Mouse (Mus musculus): ENCODE measurements around the gene Map2k1. TPM values are rescaled to one million over a fixed set of nuclear protein-coding genes. Genes with fewer than 3 reads are reported as not detected.
"Not testable (repeated sequence)": the region's sequence is repeated elsewhere in the genome, so short reads cannot be mapped to it uniquely, and the experiment has no call there.

Map2k1 gene
- polyA plus RNA-seq, 1 experiment: 126 TPM

DNA sequence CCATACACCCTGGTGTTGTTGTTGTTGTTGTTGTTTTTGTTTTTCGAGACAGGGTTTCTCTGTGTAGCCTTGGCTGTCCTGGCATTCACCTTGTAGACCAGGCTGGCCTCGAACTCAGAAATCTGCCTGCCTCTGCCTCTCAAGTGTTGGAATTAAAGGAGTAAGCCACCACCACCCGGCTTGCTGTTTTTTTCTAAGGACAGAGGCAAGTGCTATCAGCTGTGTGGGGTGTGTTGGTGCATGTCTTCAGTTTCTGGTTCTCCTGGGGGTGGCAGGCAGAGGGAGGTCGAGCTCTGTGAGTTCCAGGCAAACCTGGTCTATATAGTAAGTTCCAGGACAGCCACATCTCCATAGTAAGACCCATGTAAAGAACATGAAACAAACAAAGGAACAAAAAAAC, 20.9 kb upstream of the Map2k1 start:
- 77% methylated on average over 4 of the region's 4 CpGs for WGBS
- Histone ChIP-seq H3K27ac (ENCODE audit: insufficient read depth, low read depth, low read length) (no peak overlapping the region), H3K4me3 (ENCODE audit: insufficient read depth, low read depth, low read length) (no peak overlapping the region), H3K4me1 (ENCODE audit: control insufficient read depth, insufficient read depth, low read length) (no peaks in the 10 kb centered on the region)
- TF ChIP-seq CTCF (IDR thresholded peaks at IDR 0.05; ENCODE audit: insufficient read depth, low read depth, low read length) (no peak), POLR2A (IDR thresholded peaks at IDR 0.05; ENCODE audit: insufficient read depth, low read depth, low read length) (no peak)

DNA sequence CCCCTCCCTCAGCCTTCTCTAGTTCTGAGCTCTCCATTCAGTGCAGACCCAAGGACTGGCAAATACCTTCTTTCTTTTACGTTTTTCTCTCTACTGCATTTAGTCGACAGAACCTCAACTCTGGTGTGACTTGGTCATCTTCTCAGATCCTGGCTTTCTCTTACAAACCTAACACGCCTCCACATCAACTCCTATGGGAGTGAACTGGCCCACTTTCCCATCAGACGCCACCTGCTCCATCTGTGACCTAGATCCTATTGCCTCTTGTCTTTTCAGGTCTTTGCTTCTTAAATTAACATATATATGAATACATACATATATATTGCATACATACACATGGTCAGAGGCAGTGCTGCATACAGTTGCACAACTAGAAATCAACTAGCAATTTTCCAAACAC, 20.3 kb upstream of the Map2k1 start:
- H3K4me1 ChIP-seq (ENCODE audit: control insufficient read depth, insufficient read depth, low read length): no peaks in the 10 kb centered on the region
- no peak for TF ChIP-seq POLR2A (IDR thresholded peaks at IDR 0.05; ENCODE audit: insufficient read depth, low read depth, low read length)
- no peak for TF ChIP-seq CTCF (IDR thresholded peaks at IDR 0.05; ENCODE audit: insufficient read depth, low read depth, low read length)
- 58% methylated on average over 4 of the region's 4 CpGs for WGBS
- no peak overlapping the region for H3K4me3 ChIP-seq (ENCODE audit: insufficient read depth, low read depth, low read length)
- no peak overlapping the region for H3K27ac ChIP-seq (ENCODE audit: insufficient read depth, low read depth, low read length)

DNA sequence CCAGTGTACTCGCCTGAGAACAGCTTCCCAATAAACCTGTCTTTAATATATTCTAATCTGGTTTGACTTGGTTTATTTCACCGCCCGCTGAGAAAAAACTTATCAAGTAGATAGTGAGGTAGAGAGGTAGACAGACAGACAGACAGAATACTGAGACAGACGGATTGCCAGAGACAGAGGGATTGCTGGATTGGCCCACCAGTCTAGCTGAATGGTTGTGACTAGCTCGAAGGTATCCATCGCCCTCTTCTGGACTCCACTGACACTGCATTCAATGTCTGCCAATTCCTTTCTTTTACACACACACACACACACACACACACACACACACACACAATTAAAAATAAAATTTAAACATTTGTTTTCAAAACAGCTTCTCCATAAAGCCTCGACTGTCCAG, 19.2 kb upstream of the Map2k1 start:
- TF ChIP-seq POLR2A (IDR thresholded peaks at IDR 0.05; ENCODE audit: insufficient read depth, low read depth, low read length) (no peak), CTCF (IDR thresholded peaks at IDR 0.05; ENCODE audit: insufficient read depth, low read depth, low read length) (no peak)
- Histone ChIP-seq H3K4me1 (ENCODE audit: control insufficient read depth, insufficient read depth, low read length) (no peaks in the 10 kb centered on the region), H3K27ac (ENCODE audit: insufficient read depth, low read depth, low read length) (no peak overlapping the region), H3K4me3 (ENCODE audit: insufficient read depth, low read depth, low read length) (no peak overlapping the region)
- WGBS: 40% methylated on average over 7 of the region's 7 CpGs

DNA sequence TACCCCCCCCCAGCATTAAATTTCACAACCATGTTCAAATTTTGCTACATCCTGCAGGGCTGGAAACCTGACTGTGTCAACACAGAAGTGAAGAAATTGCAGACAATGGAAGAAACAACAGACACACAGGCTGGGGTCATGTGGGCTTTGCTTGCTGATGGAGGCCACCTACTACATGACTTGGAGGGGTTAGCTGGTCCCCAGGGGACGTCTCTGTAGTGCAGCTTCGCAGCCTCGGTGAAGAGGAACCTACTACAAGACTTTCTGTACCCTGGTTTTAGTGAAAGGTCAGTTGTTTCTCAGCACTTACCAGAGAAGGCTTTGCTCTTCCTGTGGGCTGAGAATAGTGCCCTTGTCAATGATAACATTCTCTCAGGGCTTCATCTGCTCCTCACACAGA, 17.8 kb upstream of the Map2k1 start:
- TF ChIP-seq POLR2A (IDR thresholded peaks at IDR 0.05; ENCODE audit: insufficient read depth, low read depth, low read length) (no peak), CTCF (IDR thresholded peaks at IDR 0.05; ENCODE audit: insufficient read depth, low read depth, low read length) (no peak)
- 73% methylated on average over 3 of the region's 3 CpGs for WGBS
- H3K27ac ChIP-seq (ENCODE audit: insufficient read depth, low read depth, low read length): no peak overlapping the region
- no peaks in the 10 kb centered on the region for H3K4me1 ChIP-seq (ENCODE audit: control insufficient read depth, insufficient read depth, low read length)
- no peak overlapping the region for H3K4me3 ChIP-seq (ENCODE audit: insufficient read depth, low read depth, low read length)

DNA sequence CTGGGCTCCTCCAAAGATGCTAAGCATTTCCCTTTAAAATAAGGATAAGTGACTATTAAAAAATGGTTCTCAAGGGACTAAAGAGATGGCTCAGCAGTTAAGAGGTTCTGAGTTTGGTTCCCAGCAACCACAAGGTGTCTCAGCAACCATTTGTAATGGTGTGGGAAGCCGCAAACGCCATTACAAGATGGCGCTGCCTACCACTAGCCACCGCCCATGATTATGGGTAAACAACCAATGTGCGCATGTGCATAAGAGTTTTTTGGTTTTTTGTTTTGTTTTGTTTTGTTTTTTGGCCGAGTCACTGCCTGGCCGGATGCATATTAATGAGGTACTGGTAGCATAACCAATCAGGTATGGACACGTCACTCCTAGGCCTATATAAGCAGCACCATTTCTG, 15.4 kb upstream of the Map2k1 start:
- 93% methylated on average over 8 of the region's 8 CpGs for WGBS
- not testable (repeated sequence) for H3K4me3 ChIP-seq (ENCODE audit: insufficient read depth, low read depth, low read length)

DNA sequence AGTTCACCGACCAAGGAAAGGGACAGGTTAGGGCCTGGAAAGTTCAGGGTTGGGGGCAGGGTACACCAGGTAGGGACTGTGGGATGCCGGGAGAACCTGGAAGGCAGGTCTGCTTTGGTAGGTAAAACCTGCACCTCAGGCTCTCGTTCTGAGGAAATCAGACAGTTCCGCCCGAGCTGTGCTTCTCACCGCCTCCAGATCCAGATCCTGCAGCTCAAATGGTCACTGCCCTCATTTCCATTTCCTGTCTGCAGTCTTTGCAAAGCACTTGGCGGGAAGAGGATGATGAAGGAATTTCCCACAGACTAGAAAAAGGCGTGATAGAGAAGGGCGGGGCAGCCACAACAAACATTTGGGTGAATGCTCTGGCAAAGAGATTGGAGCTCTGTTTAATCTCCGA, 14.8 kb upstream of the Map2k1 start:
- Histone ChIP-seq H3K27ac (ENCODE audit: insufficient read depth, low read depth, low read length) (no peak overlapping the region), H3K4me1 (ENCODE audit: control insufficient read depth, insufficient read depth, low read length) (no peaks in the 10 kb centered on the region), H3K4me3 (ENCODE audit: insufficient read depth, low read depth, low read length) (no peak overlapping the region)
- TF ChIP-seq CTCF (IDR thresholded peaks at IDR 0.05; ENCODE audit: insufficient read depth, low read depth, low read length): no peak
- no peak for TF ChIP-seq POLR2A (IDR thresholded peaks at IDR 0.05; ENCODE audit: insufficient read depth, low read depth, low read length)
- 85% methylated on average over 10 of the region's 10 CpGs for WGBS

More for the DNA sequence above, 15.4 kb upstream of the Map2k1 start:
- H3K4me1 ChIP-seq (ENCODE audit: control insufficient read depth, insufficient read depth, low read length); H3K27ac ChIP-seq (ENCODE audit: insufficient read depth, low read depth, low read length): not testable (repeated sequence)

DNA sequence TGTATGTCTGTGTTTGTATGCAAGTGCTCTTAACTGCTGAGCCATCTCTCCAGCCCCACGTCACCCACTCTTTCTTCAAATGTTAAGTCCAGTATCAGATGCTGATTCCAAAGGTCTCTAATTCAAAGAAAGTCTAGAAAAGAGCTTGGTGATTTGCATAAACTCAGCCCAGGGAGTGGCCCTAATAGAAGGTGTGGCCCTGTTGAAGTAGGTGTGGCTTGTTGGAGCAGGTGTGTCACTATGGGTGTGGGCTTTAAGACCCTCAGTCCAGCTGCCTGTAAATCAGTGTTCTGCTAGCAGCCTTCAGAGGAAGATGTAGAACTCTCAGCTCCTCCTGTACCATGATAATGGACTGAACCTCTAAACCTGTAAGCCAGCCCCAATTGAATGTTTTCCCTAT, 13.8 kb upstream of the Map2k1 start:
- H3K4me3 ChIP-seq (ENCODE audit: insufficient read depth, low read depth, low read length): no peak overlapping the region
- TF ChIP-seq POLR2A (IDR thresholded peaks at IDR 0.05; ENCODE audit: insufficient read depth, low read depth, low read length) (no peak), CTCF (IDR thresholded peaks at IDR 0.05; ENCODE audit: insufficient read depth, low read depth, low read length) (no peak)
- WGBS: 82% methylated on average over 1 of the region's 1 CpGs
- H3K27ac ChIP-seq (ENCODE audit: insufficient read depth, low read depth, low read length): no peak overlapping the region
- no peaks in the 10 kb centered on the region for H3K4me1 ChIP-seq (ENCODE audit: control insufficient read depth, insufficient read depth, low read length)

DNA sequence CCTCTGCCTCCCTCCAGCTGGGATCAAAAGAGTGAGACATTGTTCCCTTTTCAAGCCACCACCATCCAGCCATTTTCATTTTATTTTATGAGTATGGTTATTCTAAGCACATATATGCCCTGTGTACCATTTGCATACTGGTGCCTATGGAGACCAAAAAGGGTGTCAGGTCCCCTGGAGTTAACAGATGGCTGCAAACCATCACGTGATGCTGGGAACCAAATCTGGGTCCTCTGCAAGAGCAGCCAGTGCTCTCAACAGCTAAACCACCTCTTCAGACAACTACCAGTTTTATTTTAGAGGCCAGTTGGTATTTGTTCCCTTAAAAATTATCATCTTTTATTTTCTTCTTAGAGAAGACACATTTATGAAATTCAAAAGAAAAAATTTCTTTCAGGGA, 11.4 kb upstream of the Map2k1 start:
- 59% methylated on average over 1 of the region's 1 CpGs for WGBS

DNA sequence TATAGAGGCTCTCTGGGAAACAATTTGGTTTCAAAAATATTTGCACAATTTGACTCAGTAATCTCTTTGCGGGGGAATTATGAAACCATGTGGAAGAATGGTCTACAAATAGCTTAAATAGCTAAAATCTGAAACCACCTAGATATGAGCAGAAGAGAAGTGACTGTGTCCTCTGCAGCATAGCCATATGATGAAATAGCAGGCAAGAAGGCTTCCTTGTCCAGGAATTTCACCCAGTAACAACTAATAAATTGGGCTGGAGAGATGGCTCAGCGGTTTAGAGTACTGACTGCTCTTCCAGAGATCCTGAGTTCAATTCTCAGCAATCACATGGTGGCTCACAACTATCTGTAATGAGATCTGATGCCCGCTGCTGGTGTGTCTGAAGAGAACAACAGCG, 7.6 kb upstream of the Map2k1 start:
- no peak for TF ChIP-seq CTCF (IDR thresholded peaks at IDR 0.05; ENCODE audit: insufficient read depth, low read depth, low read length)
- no peak for TF ChIP-seq POLR2A (IDR thresholded peaks at IDR 0.05; ENCODE audit: insufficient read depth, low read depth, low read length)
- H3K4me3 ChIP-seq (ENCODE audit: insufficient read depth, low read depth, low read length): no peak overlapping the region
- WGBS: 73% methylated on average over 4 of the region's 4 CpGs
- H3K4me1 ChIP-seq (ENCODE audit: control insufficient read depth, insufficient read depth, low read length): no peaks in the 10 kb centered on the region
- H3K27ac ChIP-seq (ENCODE audit: insufficient read depth, low read depth, low read length): no peak overlapping the region

More for the DNA sequence above, 11.4 kb upstream of the Map2k1 start:
- TF ChIP-seq POLR2A (IDR thresholded peaks at IDR 0.05; ENCODE audit: insufficient read depth, low read depth, low read length) (no peak), CTCF (IDR thresholded peaks at IDR 0.05; ENCODE audit: insufficient read depth, low read depth, low read length) (no peak)
- Histone ChIP-seq H3K4me3 (ENCODE audit: insufficient read depth, low read depth, low read length) (no peak overlapping the region), H3K4me1 (ENCODE audit: control insufficient read depth, insufficient read depth, low read length) (no peaks in the 10 kb centered on the region), H3K27ac (ENCODE audit: insufficient read depth, low read depth, low read length) (no peak overlapping the region)

DNA sequence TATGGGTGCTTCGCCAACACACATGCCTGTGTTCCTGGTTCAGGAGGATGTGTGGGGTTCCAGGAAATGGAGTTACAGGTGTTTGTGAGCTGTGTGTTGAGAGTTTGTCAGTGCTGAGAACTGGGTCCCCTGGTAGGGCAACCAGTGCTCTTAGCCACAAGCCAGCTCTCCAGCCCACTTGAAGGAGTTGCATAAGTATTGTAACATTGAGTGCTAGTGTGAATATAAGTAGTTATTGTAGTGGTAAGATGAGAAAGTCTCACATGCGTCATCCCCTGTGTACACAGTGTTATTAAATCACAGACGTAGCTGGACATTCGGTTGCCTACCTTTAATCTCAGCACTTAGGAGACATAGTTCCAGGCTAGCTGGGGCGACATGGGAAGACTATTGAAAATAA, 6.5 kb upstream of the Map2k1 start:
- Histone ChIP-seq H3K4me3 (ENCODE audit: insufficient read depth, low read depth, low read length) (no peak overlapping the region), H3K4me1 (ENCODE audit: control insufficient read depth, insufficient read depth, low read length) (no peaks in the 10 kb centered on the region), H3K27ac (ENCODE audit: insufficient read depth, low read depth, low read length) (no peak overlapping the region)
- TF ChIP-seq POLR2A (IDR thresholded peaks at IDR 0.05; ENCODE audit: insufficient read depth, low read depth, low read length) (no peak), CTCF (IDR thresholded peaks at IDR 0.05; ENCODE audit: insufficient read depth, low read depth, low read length) (no peak)
- whole genome bisulfite sequencing: 93% methylated on average over 5 of the region's 5 CpGs

All from olfactory bulb, adult 2 months (tissue).